Mouse (Mus musculus) gastrocnemius, adult 8-10 months (tissue): ENCODE results near the gene Gm20388. TPM values are rescaled to one million over a fixed set of nuclear protein-coding genes. Genes with fewer than 3 reads are reported as not detected.
A peak's percentile ranks its signal among the peaks of the same experiment; 100 is the strongest.

ENCODE experiments used
- DNase-seq, 2 experiments: peaks; one replicate each; pipeline ENCODE4 v3.0.0; 2022; ENCODE audit warnings: low spot score in 2 of 2
- total RNA-seq, 4 experiments: library from RNA; stranded (reverse); gene quantifications; 2 replicates each; pipeline ENCODE4 v1.2.4; 2022

The Gm20388 gene
- total RNA-seq, 4 experiments from 2014 or later, result 4.4 to 20.0 (median 7.9) TPM; not detected in 1

DNA sequence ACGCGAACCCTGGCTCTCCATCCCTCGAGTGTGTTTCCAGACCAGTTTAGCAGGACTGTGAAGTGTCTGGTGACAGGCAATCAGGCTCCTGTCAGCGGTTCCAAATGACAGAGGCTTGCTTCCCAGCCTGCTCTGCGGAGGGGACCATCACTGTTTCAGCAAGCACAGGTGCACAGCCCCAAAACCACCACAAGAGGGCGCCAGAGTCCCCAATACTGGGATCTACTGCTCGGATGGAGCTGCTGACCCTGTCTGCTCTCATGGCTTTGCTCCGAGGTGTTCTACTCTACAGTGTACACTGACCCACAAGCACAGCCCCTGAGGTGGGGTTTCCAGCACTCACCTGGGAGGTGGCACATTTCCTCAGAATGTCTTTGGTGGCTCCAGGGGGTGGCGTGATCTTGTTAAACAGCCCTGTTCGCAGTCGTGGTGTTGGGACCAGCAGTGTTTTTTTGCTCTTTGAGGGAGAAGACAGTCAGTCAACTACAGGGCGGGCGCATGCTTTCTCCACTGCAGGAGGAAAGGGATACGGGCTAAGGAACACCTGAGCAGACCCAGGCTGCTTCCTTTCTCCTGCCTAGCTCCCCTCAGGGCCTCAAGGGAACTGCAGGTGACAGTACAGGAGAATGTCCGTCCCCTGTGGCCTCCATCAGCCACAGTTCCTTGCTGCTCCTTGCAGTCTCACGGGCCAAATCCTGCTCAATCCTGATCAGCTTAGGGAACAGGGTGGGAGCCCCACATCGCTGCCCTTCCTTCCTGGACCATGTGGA lies 1193.6 kb downstream of the Gm20388 start:
- DNase-seq, result peak; percentile 30 to 37

DNA sequence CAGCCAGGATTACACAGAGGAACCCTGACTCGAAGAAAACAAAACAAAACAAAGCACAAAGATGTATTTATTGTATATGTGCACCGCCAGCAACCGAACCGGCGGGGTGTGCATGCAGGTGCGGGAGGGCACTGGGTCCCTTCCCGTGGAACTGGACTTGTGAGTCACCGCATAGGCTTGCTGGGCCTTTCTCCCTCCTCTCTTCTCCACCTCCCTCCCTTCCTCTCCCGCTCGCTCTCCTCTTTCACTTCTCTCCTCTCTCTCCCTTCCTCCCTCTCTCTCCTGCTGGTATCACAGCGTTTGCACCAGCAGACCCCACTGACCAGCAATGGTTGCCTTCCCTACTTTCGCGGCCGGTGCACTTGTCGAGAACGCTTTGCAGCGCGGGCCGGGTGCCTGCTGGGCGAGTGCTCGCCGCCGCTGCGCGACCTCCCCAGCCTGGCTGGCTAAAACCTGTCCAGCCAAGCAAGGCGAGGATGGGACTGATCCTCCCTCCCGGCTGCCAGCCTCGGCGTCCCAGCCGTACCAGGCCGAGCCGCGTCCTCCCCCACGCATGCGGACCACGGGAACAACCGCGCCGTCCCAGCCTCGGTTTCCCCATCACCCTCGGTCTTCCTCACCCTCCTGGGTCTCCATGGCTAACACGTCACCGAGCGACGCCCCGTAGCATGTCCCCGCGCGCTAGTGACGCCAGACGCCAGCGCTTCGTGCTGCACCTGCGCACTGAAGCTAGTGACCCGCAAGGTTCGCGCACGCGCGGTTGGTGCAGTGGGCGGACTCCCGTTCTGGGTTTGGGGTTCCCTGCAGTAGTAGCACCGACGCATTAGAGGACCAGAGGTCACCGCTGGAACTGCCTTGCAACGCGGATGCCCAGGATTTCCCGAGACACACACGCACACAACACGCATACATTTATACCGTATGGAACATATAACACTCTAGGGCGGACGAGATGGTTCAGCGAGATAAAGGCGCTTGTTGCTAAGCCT lies 1197.3 kb downstream of the Gm20388 start, which contains the start of gene Mthfsd:
Mthfsd (minus strand) TSS at position 725 of the 989 bp plus-strand sequence.
- peak; percentile 98 for DNase-seq

DNA sequence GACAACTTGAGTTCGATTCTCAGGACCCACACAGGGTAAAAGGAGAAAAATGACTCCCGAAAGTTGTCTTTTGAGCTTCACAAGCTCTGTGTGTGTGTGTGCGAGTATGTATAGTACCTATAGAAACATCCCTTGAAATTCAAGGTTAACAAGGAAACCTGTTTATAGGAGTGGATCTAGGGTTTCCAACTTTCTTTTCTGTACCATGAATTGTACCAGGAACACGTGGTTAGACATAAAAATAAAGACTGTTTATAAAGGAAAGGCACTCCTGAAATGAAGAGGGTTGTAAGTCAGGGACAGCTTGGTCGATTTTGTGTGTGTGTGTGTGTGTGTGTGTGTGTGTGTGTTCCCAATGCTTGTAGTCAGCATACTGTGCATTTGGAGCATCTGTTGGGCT lies 1198.0 kb downstream of the Gm20388 start:
- no peak for DNase-seq

DNA sequence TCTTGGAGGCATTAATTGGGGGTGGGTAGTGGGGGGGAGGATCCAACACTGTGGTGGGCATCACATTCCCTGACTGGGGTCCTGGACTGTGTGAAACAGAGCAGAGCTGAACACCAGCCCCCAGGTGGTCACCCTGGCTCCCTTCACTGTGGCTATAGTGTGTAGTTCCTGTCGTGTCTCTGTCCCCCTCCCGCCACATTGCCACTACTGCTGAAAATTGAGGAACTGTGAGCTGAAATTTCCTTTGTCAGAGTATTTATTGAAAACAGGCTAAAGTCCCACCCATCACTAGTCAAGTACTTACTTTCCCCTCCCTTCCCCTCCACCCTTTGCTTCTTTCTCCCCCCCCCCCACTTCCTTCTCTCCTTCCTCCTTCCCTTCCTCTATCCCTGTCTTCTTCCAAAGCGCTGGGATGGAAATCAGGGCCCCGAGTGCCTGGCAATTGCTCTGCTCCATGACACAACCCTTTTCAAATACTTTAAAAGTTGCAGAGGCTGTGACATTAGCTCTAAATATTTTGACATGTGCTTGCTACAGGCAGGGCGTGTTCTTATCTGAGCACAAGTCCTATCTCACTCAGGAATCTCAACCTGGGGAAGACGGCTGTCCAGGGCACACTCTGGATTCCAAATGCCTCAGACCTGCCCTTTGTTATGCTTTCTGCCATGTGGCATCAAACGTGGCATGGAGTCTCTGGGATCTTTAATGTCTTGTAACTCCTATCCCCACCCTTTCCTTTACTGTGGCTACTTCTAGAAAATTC lies 1200.7 kb downstream of the Gm20388 start:
- no peak for DNase-seq

DNA sequence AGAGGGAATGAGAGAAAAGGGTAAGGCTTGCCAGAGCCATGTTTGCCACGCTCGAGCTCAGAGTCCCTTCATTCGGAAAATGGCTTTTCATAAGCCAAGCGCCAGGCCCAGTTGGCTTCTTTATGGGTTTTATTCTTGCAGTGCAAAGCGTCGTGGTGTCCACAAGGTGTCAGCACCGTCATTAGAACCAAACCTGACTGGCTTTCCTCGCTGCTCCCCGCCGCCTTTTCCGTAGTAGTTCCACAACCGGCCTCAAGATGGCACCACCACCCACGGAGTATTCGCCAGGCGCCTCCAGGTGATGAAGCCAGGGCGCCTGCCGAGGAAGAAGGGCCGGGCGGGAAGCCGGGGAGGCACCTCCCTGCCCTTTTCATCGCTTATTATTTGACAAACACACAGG lies 1202.6 kb downstream of the Gm20388 start:
- peak; percentile 89 to 94 for DNase-seq

DNA sequence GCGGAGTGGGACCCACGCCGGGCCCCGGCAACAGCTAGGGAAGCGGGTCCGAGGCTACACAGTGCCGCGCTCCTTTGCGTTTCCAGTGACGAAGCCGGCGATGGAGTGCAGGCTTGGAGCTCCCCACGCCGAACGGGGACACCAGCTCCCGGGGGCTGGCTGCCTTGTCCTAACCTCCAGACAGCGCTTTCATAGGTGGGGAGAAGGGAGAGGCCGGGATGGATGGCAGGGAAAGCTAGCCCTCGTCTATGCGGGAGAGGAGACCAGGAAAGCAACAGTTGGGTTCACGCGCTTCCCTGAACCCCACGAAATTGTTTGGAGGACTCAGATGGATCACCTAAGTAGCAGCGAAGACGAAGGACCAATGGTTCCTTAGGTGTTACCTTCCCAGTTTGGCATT lies 1204.5 kb downstream of the Gm20388 start:
- no peak for DNase-seq

DNA sequence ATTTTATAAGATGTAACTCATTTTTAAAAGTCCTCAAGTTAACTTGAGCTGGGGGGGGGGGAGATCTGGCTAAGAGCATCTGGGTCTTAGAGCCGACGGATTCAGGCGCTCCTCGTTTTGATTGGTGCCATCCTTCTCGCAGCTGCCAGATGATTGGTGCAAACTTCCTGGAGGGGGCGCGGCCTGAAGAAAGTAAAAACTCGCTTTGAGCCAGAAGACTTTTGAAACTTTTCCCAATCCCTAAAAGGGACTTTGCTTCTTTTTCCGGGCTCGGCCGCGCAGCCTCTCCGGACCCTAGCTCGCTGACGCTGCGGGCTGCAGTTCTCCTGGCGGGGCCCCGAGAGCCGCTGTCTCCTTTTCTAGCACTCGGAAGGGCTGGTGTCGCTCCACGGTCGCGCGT lies 1205.3 kb downstream of the Gm20388 start, which contains the start of gene Foxc2:
Foxc2 (plus strand) TSS at position 224 of the 400 bp plus-strand sequence.
- DNase-seq, result peak; percentile 72 to 76

DNA sequence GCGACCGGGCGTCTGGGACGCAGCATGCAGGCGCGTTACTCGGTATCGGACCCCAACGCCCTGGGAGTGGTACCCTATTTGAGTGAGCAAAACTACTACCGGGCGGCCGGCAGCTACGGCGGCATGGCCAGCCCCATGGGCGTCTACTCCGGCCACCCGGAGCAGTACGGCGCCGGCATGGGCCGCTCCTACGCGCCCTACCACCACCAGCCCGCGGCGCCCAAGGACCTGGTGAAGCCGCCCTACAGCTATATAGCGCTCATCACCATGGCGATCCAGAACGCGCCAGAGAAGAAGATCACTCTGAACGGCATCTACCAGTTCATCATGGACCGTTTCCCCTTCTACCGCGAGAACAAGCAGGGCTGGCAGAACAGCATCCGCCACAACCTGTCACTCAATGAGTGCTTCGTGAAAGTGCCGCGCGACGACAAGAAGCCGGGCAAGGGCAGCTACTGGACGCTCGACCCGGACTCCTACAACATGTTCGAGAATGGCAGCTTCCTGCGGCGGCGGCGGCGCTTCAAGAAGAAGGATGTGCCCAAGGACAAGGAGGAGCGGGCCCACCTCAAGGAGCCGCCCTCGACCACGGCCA lies 1206.0 kb downstream of the Gm20388 start:
- no peak for DNase-seq

DNA sequence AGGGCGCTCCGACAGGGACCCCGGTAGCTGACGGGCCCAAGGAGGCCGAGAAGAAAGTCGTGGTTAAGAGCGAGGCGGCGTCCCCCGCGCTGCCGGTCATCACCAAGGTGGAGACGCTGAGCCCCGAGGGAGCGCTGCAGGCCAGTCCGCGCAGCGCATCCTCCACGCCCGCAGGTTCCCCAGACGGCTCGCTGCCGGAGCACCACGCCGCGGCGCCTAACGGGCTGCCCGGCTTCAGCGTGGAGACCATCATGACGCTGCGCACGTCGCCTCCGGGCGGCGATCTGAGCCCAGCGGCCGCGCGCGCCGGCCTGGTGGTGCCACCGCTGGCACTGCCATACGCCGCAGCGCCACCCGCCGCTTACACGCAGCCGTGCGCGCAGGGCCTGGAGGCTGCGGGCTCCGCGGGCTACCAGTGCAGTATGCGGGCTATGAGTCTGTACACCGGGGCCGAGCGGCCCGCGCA lies 1206.6 kb downstream of the Gm20388 start:
- DNase-seq, result no peak

DNA sequence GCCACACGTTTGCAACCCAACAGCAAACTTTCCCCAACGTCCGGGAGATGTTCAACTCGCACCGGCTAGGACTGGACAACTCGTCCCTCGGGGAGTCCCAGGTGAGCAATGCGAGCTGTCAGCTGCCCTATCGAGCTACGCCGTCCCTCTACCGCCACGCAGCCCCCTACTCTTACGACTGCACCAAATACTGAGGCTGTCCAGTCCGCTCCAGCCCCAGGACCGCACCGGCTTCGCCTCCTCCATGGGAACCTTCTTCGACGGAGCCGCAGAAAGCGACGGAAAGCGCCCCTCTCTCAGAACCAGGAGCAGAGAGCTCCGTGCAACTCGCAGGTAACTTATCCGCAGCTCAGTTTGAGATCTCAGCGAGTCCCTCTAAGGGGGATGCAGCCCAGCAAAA lies 1207.3 kb downstream of the Gm20388 start:
- DNase-seq, result no peak

DNA sequence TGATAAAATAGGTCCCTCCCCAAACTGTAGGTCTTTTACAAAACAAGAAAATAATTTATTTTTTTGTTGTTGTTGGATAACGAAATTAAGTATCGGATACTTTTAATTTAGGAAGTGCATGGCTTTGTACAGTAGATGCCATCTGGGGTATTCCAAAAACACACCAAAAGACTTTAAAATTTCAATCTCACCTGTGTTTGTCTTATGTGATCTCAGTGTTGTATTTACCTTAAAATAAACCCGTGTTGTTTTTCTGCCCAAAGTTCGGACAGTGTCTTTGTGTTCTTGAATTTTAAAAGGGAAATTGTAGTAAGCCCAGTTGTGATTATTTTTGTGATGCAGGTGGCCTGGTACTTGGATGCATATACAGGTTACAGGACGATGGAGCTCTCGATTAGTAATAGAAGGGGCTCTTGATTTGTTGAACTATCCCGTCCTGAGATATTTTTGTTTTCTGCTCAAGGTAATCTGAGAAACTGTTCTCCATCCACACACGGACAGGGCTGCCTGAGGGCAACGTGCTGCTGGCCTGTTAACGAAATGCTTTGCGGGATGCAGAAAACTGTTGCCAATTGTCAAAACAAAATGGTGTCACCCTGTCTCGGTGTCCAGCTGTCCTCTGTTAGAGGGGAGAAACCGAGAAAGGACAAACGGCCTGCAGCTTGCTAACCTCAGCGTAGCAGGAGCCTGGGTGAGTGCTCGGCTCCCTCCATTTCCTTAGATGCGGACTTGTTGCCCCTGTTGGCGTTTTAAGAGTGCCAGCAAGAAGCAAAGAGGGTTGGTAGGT lies 1208.2 kb downstream of the Gm20388 start:
- DNase-seq, result no peak

DNA sequence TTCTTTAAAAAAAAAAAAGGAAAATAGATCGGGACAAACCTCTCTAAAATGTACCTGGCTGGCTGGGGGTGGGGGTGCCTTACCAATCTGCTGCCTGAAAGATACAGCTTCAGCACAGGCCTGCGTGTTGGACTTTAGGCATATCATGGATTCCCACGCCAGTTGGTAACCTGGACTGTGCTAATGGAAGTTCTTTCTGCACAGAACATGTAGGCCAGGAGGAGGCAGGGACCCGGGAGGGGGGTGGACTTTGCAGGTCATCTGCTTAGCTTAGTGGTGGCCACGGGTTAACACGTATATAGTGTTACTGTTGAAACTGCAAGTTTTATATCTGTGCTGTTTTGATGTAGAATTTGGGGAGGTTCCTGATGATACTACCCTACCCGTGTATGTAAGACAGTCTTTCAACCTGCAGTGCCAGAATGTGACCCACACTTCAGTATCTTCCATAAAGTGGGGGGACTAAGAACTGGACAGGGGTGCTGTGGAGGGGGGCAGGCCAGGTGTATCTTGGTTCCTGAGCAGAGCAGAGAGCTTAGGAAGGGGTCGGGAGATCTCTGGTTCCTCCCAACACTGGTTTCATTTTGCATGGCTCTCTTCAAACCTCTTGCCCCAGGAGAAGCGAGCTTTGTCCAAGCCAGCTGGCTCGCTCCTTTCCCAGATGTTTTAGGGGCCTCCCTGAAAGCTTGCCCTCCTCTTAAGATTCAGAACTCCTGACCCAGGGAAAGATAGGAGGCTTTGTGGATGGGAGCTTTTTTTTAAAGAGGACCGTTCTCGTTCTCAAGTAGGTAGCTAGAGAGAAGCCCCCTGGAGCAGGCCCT lies 1209.2 kb downstream of the Gm20388 start:
- DNase-seq, result no peak

DNA sequence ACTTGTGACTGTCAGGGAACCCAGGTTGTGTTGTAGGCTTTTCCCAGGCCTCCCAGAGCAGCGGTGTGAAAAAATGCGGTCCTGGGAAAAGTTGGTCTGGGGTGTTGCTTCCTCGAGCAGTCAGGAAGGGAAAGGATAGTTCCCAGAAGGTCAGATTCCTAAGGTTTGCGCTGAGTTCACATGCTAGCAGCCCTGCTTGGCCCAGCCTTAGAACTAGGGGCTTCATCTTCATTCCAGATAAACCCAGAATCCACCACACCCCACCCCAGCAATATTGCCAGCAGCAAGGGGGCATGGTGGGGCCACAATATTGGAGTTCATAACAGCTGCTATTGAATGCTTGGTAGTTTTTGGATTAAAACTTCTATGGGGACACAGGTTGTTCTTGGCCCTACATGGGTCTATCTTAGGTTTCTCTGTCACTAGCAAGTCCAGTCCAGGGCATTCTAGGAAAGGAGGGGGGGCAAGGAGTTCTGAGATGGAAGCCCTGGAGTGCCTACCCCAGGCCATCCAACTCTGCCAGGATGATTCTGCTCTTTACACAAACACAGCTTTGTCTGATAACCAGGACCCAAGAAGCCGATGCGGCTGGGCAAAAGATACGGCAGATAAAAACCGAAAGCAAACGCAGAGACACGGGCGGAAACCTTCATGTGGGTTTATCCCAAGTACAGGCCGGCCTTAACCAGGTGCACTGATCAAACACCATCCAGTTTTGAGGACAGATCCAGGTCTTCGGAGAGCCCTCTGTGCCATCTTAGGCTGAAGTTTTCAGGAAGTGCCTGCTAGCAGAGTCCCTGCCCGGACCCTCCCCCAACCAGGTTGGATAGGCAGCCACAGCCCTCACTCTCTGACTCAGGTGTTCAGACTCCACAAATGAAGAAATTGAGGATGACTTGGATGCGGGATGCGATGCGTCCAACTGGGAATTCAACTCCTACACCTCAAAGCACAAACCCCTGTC lies 1210.1 kb downstream of the Gm20388 start:
- no peak for DNase-seq

DNA sequence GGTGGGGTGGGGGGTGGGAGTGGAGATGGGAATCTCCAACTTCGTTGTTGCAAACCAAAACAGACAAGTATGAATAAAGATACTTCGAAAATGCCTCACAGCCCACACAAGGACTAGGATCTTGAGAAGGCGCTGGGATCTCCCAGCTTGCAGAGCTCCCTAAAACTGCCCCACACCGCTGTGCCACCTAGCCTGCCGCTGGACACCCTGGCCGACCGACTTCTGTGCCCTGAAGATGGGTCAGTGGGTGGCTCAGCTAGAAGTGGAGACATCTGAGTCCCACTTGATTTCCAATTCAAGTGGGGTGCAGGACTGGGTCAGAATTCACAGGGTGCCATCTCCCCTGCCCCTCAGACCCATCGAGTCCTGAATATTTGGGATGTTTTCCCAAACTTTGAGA lies 1211.1 kb downstream of the Gm20388 start:
- DNase-seq, result no peak

DNA sequence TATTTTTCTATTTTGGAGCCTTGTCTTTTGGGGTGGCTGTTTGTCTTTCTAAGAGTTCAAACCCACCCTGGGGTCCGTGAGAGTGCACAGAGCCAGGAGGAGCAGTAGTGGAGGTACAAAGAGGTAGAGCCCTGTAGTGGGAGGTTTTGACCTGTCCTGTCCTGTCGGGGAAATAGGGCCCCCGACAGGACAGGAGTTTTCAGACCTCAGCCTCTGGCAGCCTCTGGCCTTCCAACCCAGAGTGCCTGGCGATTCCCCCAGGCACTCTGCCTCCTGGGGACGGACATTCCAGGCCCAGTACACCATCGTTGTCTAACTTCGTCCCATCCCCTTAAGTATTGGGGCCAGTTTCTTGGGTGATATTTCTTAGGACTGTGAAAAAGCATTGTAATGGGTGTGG lies 1211.7 kb downstream of the Gm20388 start:
- DNase-seq, result no peak

DNA sequence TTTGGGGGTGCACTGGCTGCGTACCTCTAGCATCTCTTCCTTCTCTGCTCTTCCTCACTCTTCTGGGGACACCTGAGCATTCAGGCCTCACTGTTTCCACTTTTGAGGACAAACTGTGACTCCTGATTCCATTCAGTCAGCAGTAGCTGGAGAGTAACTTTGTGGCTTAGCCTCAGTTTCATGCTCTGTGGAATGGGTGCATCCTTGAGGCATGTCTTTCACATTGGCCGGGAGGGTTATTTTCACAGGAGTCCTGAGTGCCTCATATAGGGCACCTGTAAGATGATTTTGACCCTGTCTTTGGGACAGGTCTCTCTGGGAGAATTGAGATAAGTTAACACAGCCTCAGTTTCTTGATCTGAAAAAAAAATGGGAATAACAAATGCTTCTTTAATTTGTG lies 1212.5 kb downstream of the Gm20388 start:
- no peak for DNase-seq

DNA sequence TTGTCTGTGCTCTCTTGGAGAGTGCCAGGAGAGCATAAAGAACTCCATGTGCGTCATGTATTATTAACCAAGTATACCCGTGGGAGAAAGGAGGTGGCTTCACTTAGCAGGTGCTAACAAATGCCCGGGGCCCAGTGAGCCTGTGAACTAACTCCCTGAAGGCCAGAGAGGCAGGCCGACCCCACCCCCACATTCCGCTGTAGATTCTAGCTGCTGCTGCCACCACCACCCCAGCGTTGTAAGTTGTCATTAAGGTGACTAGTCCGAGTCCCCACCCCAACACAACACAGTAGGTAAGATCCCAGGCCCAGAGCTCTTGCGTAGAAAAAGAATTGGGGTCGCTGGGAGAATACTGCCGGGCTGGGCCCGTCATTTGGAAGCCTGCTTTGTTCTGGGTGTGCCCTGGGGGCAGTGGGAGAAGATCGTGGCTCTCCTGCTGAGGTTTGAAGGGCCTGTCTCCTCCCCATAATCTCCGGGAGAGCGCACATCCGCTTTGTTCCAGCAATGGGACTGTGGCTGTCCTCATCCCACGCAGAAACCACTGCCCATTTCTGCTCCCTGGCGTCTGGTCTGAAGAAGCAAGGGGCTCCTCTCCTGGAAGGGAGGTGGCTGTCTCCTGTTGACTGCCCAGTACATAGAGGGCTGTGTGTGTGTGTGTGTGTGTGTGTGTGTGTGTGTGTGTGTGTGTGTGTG lies 1214.1 kb downstream of the Gm20388 start:
- DNase-seq, result no peak
